Mouse (Mus musculus) gastrocnemius, postnatal 10 days (tissue): ENCODE measurements around the gene Pfkfb4. TPM values are rescaled to one million over a fixed set of nuclear protein-coding genes. Genes with fewer than 3 reads are reported as not detected.
A peak's percentile ranks its signal among the peaks of the same experiment; 100 is the strongest.

Experiments
- DNase-seq: peaks from one replicate; pipeline ENCODE4 v3.0.0; 2021; ENCODE audit warnings: mixed read lengths
- long read RNA-seq, 2 experiments: library from polyadenylated mRNA; stranded (forward); transcript quantifications; one replicate each; pipeline ENCODE4 v2.0.0; 2021
- total RNA-seq, 2 experiments: library from RNA; stranded (reverse); gene quantifications; 2 replicates each; pipeline ENCODE4 v1.2.3; 2021

The Pfkfb4 gene
- total RNA-seq: 10 to 100 TPM; 26.9 TPM
- long read RNA-seq, experiment 1, partial matches to known transcripts: 22 of 55 reads
- long read RNA-seq, experiment 1, other reads (novel, unspliced or antisense): 28 of 55 reads
- long read RNA-seq, experiment 2, partial matches to known transcripts: 26 of 46 reads
- long read RNA-seq, experiment 2, other reads (novel, unspliced or antisense): 20 of 46 reads

- peak; percentile 82 for DNase-seq
These were observed at the start of gene Pfkfb4 for GRCm38 (mm10) chr9:108991428-108992084. Gene Pfkfb4 (plus strand): TSS chr9:108991778.

- DNase-seq: no peak
These were observed 46.5 kb upstream of the Pfkfb4 start for GRCm38 (mm10) chr9:108945111-108945510.

- no peak for DNase-seq
These were observed 46.0 kb upstream of the Pfkfb4 start for GRCm38 (mm10) chr9:108945608-108946007.

GRCm38 (mm10) chr9:108949231-108949966, 42.2 kb upstream of the Pfkfb4 start:
- peak; percentile 64 for DNase-seq

- peak; percentile 9 for DNase-seq
These were observed 41.4 kb upstream of the Pfkfb4 start for GRCm38 (mm10) chr9:108949967-108950728.

GRCm38 (mm10) chr9:108953081-108953636, 38.4 kb upstream of the Pfkfb4 start, which contains the start of gene Col7a1:
Gene Col7a1 (plus strand): TSS chr9:108953586.
- no peak for DNase-seq

GRCm38 (mm10) chr9:108955241-108955640, 36.3 kb upstream of the Pfkfb4 start:
- no peak for DNase-seq

GRCm38 (mm10) chr9:108955846-108956245, 35.7 kb upstream of the Pfkfb4 start:
- DNase-seq: no peak

GRCm38 (mm10) chr9:108963577-108963976, 28.0 kb upstream of the Pfkfb4 start:
- DNase-seq: no peak

- no peak for DNase-seq
These were observed 27.2 kb upstream of the Pfkfb4 start for GRCm38 (mm10) chr9:108964338-108964737.

GRCm38 (mm10) chr9:108970623-108971022, 21.0 kb upstream of the Pfkfb4 start:
- DNase-seq: no peak

GRCm38 (mm10) chr9:108976483-108976882, 15.1 kb upstream of the Pfkfb4 start:
- DNase-seq: no peak

GRCm38 (mm10) chr9:108977966-108978365, 13.6 kb upstream of the Pfkfb4 start:
- DNase-seq: no peak

GRCm38 (mm10) chr9:108982498-108982897, 9.1 kb upstream of the Pfkfb4 start:
- no peak for DNase-seq

- no peak for DNase-seq
These were observed 8.4 kb upstream of the Pfkfb4 start for GRCm38 (mm10) chr9:108983209-108983608.

- DNase-seq: no peak
These were observed 5.9 kb upstream of the Pfkfb4 start, which contains the start of gene Ucn2 for GRCm38 (mm10) chr9:108985710-108986109. Gene Ucn2 (plus strand): TSS chr9:108986010.

- peak; percentile 76 for DNase-seq
These were observed 3.8 kb upstream of the Pfkfb4 start for GRCm38 (mm10) chr9:108987704-108988350.

GRCm38 (mm10) chr9:108989802-108990461, 1.6 kb upstream of the Pfkfb4 start:
- DNase-seq: no peak

- DNase-seq: no peak
These were observed 1.1 kb upstream of the Pfkfb4 start for GRCm38 (mm10) chr9:108990462-108990820.

- DNase-seq: no peak
These were observed 499 bp downstream of the Pfkfb4 start for GRCm38 (mm10) chr9:108992085-108992469.
